Mouse (Mus musculus) hindbrain, embryonic 16.5 days (tissue): ENCODE results near the gene 9930021J03Rik. TPM values are rescaled to one million over a fixed set of nuclear protein-coding genes. Genes with fewer than 3 reads are reported as not detected.

Experiments
- ATAC-seq: fragments of 200-750 bp; cut with Nextera tagmentation; 2 replicates; pipeline ENCODE4 v1.8.0; 2017; ENCODE audit warnings: moderate TSS enrichment, moderate library complexity
- H3K27ac ChIP-seq: fragments of 300-500 bp; sonication (generic); 2 replicates; pipeline ENCODE4 v1.5.1; 2014; ENCODE audit warnings: low read depth, mild to moderate bottlenecking, control low read depth, low read length, moderate library complexity
- H3K27me3 ChIP-seq: fragments of 300-500 bp; sonication (generic); replicated peaks from 2 replicates; pipeline ENCODE4 v1.6.1; 2014; ENCODE audit warnings: low read length; ENCODE audit not compliant: control insufficient read depth, insufficient read depth
- H3K36me3 ChIP-seq: fragments of 300-500 bp; sonication (generic); 2 replicates; pipeline ENCODE4 v1.6.1; 2014; ENCODE audit warnings: mild to moderate bottlenecking, low read length, moderate library complexity, mixed read lengths; ENCODE audit not compliant: control insufficient read depth, insufficient read depth
- H3K4me1 ChIP-seq: fragments of 300-500 bp; sonication (generic); 2 replicates; pipeline ENCODE4 v1.6.1; 2014; ENCODE audit warnings: low read depth, low read length; ENCODE audit not compliant: control insufficient read depth, insufficient read depth
- H3K4me2 ChIP-seq: fragments of 300-500 bp; sonication (generic); 2 replicates; pipeline ENCODE4 v1.6.1; 2014; ENCODE audit warnings: mild to moderate bottlenecking, low read length, control low read depth, moderate library complexity
- H3K4me3 ChIP-seq: fragments of 300-500 bp; sonication (generic); 2 replicates; pipeline ENCODE4 v1.5.1; 2014; ENCODE audit warnings: mild to moderate bottlenecking, low read length, control low read depth, moderate library complexity
- H3K9ac ChIP-seq: fragments of 300-500 bp; sonication (generic); 2 replicates; pipeline ENCODE4 v1.6.1; 2014; ENCODE audit warnings: low read depth, mild to moderate bottlenecking, control low read depth, low read length, moderate library complexity
- H3K9me3 ChIP-seq: fragments of 300-500 bp; sonication (generic); 2 replicates; pipeline ENCODE4 v1.6.1; 2014; ENCODE audit warnings: mild to moderate bottlenecking, low read length, moderate library complexity; ENCODE audit not compliant: control insufficient read depth
- WGBS: fragments of 180-500 bp; shearing (Covaris S2); extraction: QIAGEN DNeasy Blood & Tissue Kit; methylation state at CpG from one replicate; pipeline ENCODE4 v1.1.7; 2014; 5-methylcytosine and 5-hydroxymethylcytosine counted together
- polyA plus RNA-seq: library from polyadenylated mRNA; unstranded; fragments of >200 nt; fragmentation: Nextera tagmentation; extraction: Ambion mirVana; gene quantifications from 2 replicates; pipeline ENCODE4 v1.2.1, GENCODE M21; 2015

The 9930021J03Rik gene
- polyA plus RNA-seq, 1 experiment from 2014 or later: 5.2 TPM

DNA sequence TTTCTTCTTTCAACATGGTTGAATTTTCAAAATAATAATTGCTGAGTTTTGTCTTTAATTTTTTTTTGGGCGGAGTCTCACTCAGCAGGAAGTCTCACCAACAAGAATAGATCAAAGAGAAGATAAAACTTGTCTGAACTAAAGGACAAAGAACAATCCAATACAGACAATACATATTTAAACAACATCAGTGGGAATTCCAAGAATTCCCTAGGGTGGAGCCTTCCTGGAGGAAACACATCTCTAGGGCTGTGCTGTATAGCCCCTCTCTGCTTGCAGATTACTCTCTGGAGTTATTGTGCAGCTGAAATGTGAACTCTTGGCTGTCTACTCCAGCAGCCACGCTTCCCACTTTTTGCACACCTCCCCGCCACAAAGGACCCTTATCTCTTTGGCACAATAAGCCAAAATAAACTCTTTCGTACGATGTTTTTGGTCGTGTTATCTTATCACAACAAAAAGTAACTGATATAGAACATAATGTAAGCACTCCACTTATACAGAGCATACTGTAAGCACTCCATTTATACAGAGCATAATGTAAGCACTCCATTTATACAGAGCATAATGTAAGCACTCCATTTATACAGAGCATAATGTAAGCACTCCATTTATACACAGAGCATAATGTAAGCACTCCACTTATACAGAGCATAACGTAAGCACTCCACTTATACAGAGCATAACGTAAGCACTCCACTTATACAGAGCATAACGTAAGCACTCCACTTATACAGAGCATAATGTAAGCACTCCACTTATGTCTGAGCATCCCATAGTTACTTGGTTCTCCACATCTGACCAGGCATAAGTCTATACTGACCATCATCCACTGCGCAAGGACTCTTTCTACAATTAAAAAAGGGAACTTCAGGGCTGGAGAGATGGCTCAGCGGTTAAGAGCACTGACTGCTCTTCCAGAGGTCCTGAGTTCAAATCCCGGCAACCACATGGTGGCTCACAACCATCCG is 125.3 kb downstream of the 9930021J03Rik start:
- Histone ChIP-seq H3K27me3 (no peaks in the 10 kb centered on the region), H3K4me3 (no peak overlapping the region), H3K27ac (no peak overlapping the region), H3K36me3 (no peaks in the 10 kb centered on the region), H3K9me3 (no peaks in the 10 kb centered on the region; the same call in 1 of the 2 replicates), H3K9ac (no peak overlapping the region), H3K4me1 (no peaks in the 10 kb centered on the region), H3K4me2 (no peak overlapping the region)
- ATAC-seq: no peak
- 88% methylated on average over 13 of the region's 13 CpGs for WGBS

DNA sequence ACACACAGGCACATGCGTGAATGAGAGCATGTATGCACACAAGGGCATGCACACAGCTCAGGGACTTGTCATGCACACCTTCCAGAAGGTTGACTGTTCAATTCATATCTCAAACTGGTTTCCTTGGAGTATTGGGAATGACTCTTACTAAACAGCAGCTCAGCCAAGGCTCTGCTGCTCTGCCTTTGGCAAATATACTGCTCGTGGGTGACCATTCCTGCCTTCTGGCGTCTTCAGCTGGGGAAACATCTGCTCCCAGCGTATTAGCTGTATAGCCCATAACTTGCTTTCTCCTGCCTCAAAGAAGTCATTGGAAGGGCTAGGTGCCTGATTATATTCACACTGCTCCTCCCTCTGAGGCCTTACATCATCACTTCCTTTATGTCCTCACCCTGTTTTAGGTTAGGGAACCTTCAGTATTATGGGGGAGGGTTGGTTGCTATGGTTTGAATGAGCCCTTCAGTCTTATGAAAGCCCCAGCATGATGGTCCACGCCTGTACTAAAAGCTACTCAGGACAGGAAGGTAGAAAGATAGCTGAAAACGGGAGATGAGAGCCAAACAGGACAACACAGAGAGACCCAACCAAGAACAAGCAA is 127.5 kb downstream of the 9930021J03Rik start:
- H3K27me3 ChIP-seq: no peaks in the 10 kb centered on the region
- H3K27ac ChIP-seq: no peak overlapping the region
- H3K4me3 ChIP-seq: no peak overlapping the region
- ATAC-seq: no peak
- H3K4me2 ChIP-seq: no peak overlapping the region
- H3K36me3 ChIP-seq: no peaks in the 10 kb centered on the region
- WGBS: 88% methylated on average over 6 of the region's 6 CpGs
- H3K9ac ChIP-seq: no peak overlapping the region
- H3K4me1 ChIP-seq: no peaks in the 10 kb centered on the region
- no peaks in the 10 kb centered on the region for H3K9me3 ChIP-seq

DNA sequence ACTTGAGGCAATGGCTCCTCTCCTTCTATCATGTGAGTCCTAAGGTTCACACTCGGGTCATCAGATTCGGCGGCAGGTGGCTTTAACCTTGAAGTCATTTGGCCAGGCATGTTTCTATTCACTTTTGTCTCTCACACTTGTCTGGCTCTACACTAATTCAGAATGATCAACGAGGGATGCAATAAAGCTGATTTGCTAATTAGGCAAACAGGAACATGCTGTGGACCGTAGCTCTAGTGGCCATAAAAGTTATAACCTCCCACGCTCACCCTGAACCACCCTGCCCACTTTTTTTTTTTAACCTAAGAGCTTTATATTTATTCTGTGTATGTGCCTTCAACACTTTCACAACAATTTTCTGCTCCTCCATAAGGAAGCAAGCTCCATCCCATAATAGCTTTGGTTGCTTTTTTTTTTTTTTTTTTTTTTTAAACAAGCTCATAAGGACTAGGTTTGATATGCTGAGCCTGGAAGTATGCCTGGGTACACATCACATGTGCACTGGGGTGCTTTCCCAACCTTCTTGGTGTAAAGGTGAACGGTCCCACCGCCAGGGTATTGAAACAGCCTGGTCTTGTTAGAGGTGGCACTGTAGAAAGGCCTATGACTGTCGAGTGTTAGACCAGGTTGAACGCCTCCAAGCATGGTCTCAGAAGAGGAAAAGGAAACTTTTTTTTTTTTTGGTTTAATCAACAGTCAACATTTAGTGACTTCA is 129.2 kb downstream of the 9930021J03Rik start:
- Histone ChIP-seq H3K27me3 (no peaks in the 10 kb centered on the region), H3K9ac (no peak overlapping the region), H3K4me1 (no peaks in the 10 kb centered on the region), H3K4me3 (no peak overlapping the region), H3K9me3 (no peaks in the 10 kb centered on the region), H3K36me3 (no peaks in the 10 kb centered on the region), H3K27ac (no peak overlapping the region), H3K4me2 (no peak overlapping the region)
- no peak for ATAC-seq
- 79% methylated on average over 10 of the region's 10 CpGs for WGBS

DNA sequence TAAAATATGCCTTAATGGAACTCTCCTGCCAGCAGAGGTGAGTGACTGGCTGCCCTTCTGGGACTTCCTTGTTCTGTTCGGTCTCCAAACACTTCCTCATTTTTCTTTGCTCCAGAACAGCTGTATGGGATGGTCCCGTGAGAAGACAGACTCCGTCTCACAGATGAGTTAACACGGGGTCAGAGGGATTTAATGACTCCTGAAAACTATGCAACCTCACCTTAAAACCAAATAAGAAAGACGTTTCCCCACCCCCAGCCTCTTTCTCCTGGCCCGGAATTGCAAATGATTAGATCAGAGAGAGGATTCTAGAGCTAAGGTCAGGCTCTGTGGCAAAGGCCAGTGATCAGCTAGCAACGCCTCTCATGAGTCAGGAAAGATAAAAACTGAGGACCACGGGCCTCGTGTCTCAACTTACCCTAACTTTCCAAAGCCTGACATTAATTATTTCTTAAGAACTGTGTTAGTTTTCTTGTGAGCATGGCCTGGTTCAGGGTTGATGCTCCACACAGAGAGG is 130.2 kb downstream of the 9930021J03Rik start:
- Histone ChIP-seq H3K4me1 (no peaks in the 10 kb centered on the region), H3K27me3 (no peaks in the 10 kb centered on the region), H3K36me3 (no peaks in the 10 kb centered on the region), H3K4me3 (no peak overlapping the region), H3K27ac (no peak overlapping the region), H3K4me2 (no peak overlapping the region), H3K9ac (no peak overlapping the region), H3K9me3 (no peaks in the 10 kb centered on the region)
- WGBS: 76% methylated on average over 9 of the region's 9 CpGs
- ATAC-seq: no peak

DNA sequence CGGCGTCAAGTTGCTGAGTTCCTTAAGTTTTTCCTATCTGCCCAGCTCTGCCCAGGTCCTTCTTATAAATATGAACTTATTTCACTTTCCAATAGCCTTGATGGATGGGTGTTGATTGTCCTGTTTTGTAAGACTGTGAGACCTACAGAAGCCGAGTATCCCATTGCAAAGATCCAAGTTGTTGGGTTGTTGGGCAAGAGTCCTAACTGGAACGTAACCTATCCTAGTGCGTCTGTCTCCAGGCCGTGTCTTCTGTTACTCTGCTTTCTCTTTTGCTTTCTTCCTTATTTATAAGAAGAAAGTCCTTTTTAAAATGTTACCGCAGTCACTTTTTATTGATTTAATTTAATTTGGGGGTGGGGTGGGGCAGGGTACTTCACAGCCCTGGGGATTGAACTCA is 130.8 kb downstream of the 9930021J03Rik start:
- WGBS: 97% methylated on average over 7 of the region's 7 CpGs
- H3K4me1 ChIP-seq: no peaks in the 10 kb centered on the region
- no peak for ATAC-seq
- no peaks in the 10 kb centered on the region for H3K27me3 ChIP-seq
- H3K4me2 ChIP-seq: no peak overlapping the region
- no peak overlapping the region for H3K27ac ChIP-seq
- H3K9ac ChIP-seq: no peak overlapping the region
- H3K4me3 ChIP-seq: no peak overlapping the region
- H3K9me3 ChIP-seq: no peaks in the 10 kb centered on the region
- H3K36me3 ChIP-seq: no peaks in the 10 kb centered on the region

DNA sequence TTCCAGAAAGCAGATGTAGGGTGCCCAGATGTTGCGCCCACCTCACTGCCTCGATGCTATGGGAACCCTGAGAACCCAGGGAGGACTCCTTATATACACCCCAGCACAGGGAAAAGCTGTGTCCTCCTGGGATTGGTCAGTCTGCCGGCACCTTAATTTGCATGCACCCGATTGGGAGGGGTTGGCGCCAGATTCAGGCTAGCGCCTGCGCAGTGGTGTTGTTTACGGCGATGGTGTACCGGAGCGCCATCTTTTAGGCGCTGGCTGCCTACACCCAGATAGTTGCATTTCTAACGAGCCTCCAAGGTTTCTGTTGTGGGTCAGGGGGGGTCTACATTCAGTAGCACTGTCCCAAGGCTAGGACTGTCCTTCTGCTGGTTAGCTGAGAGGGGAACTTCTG is 133.1 kb downstream of the 9930021J03Rik start:
- Histone ChIP-seq H3K27me3 (no peaks in the 10 kb centered on the region), H3K4me2 (no peak overlapping the region), H3K9ac (no peak overlapping the region), H3K36me3 (no peaks in the 10 kb centered on the region), H3K4me3 (no peak overlapping the region), H3K27ac (no peak overlapping the region), H3K9me3 (no peaks in the 10 kb centered on the region), H3K4me1 (no peaks in the 10 kb centered on the region)
- no peak for ATAC-seq
- 97% methylated on average over 13 of the region's 13 CpGs for WGBS

DNA sequence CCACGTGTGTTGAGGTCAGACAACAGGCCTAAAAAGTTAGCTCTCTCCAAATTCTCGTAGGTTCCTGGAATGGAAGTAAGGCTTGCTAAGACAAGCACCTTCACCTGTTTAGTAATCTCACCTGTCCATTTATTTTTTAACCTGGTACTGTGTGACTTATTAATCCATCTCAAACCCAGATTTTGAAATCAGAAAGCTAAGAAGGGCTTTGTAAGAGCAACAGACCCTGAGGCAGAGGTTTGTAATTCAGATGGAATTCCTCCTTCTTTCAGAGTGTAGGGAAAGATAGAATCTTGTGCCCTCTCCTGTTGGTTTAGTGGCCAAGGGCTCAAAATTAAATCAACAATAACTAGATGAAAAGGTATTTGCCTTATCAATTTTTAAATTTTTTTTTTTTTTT is 134.6 kb downstream of the 9930021J03Rik start:
- 87% methylated on average over 2 of the region's 2 CpGs for WGBS
- no peak for ATAC-seq

DNA sequence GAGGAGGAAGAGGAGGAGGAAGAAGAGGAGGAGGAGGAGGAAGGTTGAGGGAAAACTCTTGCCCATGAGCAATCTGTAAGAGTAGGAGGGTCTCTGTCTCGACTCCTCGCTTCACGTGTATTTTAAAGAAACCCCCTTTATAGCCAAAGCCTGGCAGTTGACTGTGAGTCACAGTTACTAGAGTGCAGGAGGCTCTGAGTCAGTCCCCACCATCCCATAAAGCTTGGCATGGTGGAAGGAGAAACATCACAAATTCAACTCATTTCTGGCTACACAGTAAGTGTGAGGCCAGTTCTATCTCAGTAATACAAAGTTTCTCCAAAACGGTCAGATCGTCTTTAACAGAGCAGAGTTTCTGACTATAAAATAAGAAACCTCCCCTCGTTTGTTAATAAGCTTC is 135.5 kb downstream of the 9930021J03Rik start:
- WGBS: 94% methylated on average over 6 of the region's 6 CpGs
- no peaks in the 10 kb centered on the region for H3K4me1 ChIP-seq
- no peak for ATAC-seq
- no peak overlapping the region for H3K9ac ChIP-seq
- H3K27ac ChIP-seq: no peak overlapping the region
- H3K9me3 ChIP-seq: no peaks in the 10 kb centered on the region
- H3K27me3 ChIP-seq: no peaks in the 10 kb centered on the region
- no peak overlapping the region for H3K4me3 ChIP-seq
- H3K4me2 ChIP-seq: no peak overlapping the region
- no peaks in the 10 kb centered on the region for H3K36me3 ChIP-seq

More for the DNA sequence above, 134.6 kb downstream of the 9930021J03Rik start:
- Histone ChIP-seq H3K4me3 (no peak overlapping the region), H3K27ac (no peak overlapping the region), H3K4me1 (no peaks in the 10 kb centered on the region), H3K36me3 (no peaks in the 10 kb centered on the region), H3K27me3 (no peaks in the 10 kb centered on the region), H3K4me2 (no peak overlapping the region), H3K9ac (no peak overlapping the region), H3K9me3 (no peaks in the 10 kb centered on the region)

DNA sequence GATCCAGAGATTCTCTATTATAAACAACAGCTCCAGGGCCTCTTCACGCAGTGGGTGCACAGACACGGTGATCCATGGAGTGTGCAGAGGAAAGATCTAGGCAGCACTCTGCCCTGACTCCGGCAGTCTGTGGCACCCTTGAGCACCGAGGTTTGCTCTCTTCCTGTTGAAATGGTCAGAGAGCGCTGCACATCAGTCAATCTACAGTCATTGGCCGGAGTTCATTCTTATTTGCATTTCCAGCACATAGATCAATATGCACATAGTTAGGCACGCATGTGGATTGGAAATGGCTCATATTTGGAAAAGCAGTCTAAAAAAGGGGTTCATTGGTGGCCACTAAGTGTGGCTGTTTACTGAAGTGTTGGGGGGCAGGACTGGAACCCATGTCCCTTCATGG is 137.7 kb downstream of the 9930021J03Rik start:
- no peak for ATAC-seq
- Histone ChIP-seq H3K9me3 (no peaks in the 10 kb centered on the region), H3K27ac (no peak overlapping the region), H3K4me2 (no peak overlapping the region), H3K4me3 (no peak overlapping the region), H3K4me1 (no peaks in the 10 kb centered on the region), H3K36me3 (no peaks in the 10 kb centered on the region), H3K27me3 (no peaks in the 10 kb centered on the region), H3K9ac (no peak overlapping the region)
- WGBS: 93% methylated on average over 7 of the region's 7 CpGs
